Mouse (Mus musculus) thymus, postnatal 25 days (tissue): ENCODE measurements around the gene Sat2.
"Not testable (repeated sequence)": the region's sequence is repeated elsewhere in the genome, so short reads cannot be mapped to it uniquely, and the experiment has no call there.

Experiments
- DNase-seq: peaks from one replicate; pipeline ENCODE4 v3.0.0; 2022

Gene Sat2

DNA sequence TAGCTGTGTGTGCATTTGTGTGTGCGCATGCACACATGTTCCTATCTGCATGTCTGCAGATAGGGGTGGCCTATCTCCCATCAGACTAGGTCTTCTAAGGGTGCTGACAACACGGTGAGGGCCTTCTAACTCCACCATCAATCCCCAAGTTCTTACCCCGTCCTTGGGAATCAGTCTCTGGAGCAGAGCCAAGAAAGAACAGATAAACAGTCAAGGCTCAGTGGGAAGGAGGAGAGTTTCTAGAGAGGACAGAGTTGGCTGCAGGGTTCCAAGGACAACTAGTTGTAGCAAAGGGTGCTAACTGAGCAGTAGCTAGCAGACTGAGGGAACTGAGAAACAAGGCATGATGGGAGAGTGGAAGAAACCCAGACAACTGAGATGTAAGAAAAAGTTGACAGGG lies 20.1 kb upstream of the Sat2 start:
- no peak for DNase-seq

DNA sequence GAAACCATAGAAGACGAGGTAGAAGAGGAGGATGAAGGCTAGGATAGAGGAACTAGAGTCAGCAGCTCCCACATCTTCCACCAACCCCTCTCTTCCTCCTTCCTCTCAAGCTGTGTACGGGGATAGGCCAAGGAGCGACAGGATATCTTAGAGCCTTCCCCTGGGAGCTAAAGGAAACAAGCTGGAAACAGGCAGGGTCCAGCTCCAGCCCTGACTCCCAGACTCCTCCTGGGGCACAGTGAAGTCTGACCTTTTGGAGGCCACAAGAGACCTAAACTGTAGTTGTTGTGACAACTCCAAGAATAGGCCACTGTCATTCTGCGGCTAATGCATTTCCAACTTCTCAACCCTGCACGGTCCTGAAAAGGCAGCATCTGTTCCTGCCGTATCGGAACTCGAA lies 18.3 kb upstream of the Sat2 start:
- no peak for DNase-seq

- DNase-seq: no peak
Measured at GRCm38 (mm10) chr11:69604347-69604746, 17.5 kb upstream of the Sat2 start.

- DNase-seq: peak; percentile 16
Measured at GRCm38 (mm10) chr11:69604795-69605664, 16.8 kb upstream of the Sat2 start.

- peak; percentile 79 for DNase-seq
Measured at GRCm38 (mm10) chr11:69605726-69606490, 15.9 kb upstream of the Sat2 start, which contains the start of gene Atp1b2. Atp1b2 (minus strand) TSS chr11:69605942.

DNA sequence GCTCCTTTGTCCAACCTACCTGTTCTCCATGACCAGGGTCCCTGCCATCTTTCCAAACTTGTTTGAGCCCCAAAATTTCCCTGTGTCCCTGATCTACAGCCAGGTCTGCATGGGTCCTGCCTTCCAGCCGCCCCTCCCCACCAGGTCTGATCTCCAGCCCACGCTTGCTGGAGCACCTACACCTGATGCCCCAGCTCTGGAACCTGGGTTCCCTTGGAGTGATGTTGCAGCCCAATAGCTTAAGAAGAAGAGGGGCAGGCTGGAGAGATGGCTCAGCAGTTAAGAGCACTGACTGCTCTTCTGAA lies 15.4 kb upstream of the Sat2 start:
- no peak for DNase-seq

DNA sequence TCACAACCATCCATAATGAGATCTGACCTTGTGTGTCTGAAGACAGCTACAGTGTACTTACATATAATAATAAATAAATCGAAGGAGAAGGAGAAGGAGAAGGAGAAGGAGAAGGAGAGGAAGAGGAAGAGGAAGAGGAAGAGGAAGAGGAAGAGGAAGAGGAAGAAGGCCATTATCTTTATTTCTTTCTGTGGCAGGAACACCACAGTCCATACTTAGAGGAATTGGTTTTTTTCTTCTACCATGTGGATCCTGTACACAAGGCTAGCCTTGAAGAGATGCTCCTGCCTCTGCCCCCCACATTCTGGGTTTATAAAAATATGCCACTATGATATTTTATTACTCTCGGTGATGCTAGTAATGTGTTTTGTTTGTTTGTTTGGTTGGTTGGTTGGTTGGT lies 15.0 kb upstream of the Sat2 start:
- DNase-seq: no peak

DNA sequence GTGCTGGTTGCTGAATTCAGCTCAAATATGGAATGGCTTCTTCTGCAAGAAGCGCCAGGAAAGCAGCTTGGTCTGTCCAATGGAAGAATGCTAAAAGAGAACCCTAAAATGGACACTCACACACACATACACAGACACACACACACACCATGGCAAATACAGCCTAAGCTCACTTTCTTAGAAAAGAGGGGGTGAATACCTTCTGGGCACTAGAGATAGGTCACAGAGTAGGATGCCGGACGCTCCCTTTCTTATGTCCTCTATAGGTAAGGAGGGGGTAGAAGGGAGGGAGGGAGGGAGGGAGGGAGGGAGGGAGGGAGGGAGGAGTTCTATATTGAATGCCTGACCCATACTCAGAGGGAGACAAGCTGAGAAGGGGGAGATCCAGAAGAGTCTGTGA lies 13.3 kb upstream of the Sat2 start:
- no peak for DNase-seq

- no peak for DNase-seq
Measured at GRCm38 (mm10) chr11:69609416-69609815, 12.4 kb upstream of the Sat2 start.

GRCm38 (mm10) chr11:69610899-69611298 lies 10.9 kb upstream of the Sat2 start:
- DNase-seq: no peak

DNA sequence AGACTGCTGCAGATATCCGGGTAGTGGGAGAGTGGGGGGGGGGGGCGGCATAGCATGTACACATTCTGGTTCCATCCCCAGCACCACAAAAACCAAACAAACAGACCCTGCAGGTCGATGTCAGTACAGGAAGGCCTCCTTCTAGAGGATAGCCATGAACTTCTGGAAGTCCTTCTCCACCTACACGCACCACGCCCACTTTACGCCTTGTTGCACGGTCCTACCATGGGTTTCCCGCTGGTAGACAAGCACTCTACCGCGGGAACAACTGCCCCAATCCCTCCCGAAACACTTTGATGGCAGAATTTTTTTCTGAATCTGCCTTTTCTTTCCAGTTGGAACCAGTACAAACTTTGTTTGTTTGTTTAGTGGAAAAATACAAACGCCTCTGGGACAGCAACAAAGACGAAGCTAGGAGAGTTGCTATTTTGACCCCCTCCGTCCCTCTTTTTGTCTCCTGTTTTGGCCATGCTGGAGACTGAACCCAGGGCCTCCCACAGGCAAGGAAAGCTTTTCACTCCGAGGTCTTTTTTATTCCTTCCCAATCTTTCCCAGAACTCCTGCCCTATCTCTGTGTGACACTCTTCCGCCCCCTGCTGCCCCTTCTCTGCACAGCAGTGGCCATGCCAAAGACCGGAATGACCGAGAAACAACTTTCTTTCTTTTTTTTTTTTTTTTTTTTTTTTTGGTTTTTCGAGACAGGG lies 8.1 kb upstream of the Sat2 start:
- DNase-seq: peak; percentile 75

- not testable (repeated sequence) for DNase-seq
Measured at GRCm38 (mm10) chr11:69614257-69614588, 7.6 kb upstream of the Sat2 start.

GRCm38 (mm10) chr11:69616781-69617180 lies 5.0 kb upstream of the Sat2 start:
- DNase-seq: no peak

GRCm38 (mm10) chr11:69617805-69618204 lies 4.0 kb upstream of the Sat2 start, which contains the start of gene Shbg:
Shbg (minus strand) TSS chr11:69617905.
- DNase-seq: no peak

DNA sequence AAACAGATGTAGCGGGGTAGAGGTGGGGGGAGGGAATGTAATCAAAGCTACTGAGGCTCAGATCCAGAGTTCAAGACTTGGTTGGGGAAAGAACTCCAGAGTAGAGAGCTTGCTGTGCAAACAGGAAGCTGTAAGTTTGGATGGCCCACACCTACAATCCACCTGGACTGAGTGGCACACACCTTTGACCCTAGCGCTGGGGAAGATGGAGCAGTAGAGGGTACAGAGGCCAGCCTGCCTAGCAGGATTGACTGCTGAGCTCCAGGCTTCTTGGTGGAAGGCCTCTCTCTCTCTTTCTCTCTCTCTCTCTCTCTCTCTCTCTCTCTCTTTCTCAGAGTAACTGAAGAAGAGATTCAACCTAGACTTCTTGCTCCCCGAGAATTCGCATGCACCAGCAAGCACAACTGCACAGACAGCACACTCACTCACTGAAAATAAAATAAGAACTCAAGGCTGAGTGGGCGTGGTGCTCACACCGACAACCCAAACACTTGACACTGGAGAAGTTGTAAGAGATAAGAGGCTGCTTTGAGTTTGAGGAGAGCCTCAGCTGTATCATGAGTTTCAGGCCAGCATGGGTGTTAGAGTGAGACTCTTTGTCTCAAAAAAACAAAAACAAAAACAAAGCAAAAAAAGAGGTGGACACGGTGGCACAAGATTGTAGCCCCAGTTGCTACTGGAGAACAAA lies 1.3 kb upstream of the Sat2 start:
- no peak for DNase-seq

DNA sequence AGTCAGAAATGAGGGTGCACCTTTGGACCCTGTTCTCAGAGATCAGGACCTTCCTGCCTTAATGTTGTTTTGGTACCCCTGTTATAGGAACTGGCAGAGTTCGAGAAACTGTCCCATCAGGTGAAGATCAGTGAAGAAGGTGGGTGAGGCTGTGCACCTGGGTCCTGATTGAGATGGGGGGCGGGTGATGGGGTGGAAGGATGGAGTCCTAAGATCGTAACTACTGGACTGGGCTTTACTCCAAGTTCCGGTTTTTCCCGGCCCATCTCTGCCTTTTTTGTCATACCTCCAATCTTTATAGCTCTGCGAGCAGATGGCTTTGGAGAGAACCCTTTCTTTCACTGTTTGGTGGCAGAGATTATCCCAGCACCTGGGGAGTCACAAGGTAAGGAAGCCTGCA lies 582 bp downstream of the Sat2 start:
- DNase-seq: no peak

GRCm38 (mm10) chr11:69623006-69623405 lies 1.2 kb downstream of the Sat2 start:
- DNase-seq: no peak

DNA sequence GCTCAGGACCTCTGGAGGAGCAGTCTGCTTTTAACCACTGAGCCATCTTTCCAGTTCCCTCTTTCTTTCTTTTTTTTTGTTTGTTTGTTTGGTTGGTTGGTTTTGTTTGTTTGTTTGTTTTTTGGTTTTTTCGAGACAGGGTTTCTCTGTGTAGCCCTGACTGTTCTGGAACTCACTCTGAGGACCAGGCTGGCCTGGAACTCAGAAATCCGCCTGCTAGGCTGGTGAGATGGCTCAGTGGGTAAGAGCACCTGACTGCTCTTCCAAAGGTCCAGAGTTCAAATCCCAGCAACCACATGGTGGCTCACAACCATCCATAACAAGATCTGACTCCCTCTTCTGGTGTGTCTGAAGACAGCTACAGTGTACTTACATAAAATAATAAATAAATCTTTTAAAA lies 2.5 kb downstream of the Sat2 start:
- DNase-seq: not testable (repeated sequence)

- peak; percentile 69 for DNase-seq
Measured at GRCm38 (mm10) chr11:69628286-69628685, 6.5 kb downstream of the Sat2 start.

DNA sequence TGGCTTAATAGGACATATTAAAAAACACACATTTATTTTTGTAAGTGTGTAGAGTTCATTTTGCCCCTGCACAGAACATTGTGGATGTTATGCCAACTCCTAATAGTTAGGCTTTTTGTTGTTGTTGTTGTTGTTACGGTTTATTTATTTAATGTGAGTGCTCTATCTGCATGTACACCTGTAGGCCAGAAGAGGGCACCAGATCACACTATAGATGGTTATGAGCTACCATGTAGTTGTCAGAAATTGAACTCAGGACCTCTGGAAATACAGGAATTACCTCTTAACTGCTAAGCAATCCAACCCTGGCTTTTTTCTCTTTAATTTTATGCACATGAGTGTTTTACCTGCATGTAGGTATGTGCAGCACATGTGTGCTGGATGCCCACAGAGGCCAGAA lies 8.0 kb downstream of the Sat2 start:
- no peak for DNase-seq

GRCm38 (mm10) chr11:69632284-69633089 lies 10.7 kb downstream of the Sat2 start, which contains the start of gene Fxr2:
Fxr2 (plus strand) TSS chr11:69632990.
- DNase-seq: peak; percentile 100
